Mouse (Mus musculus): ENCODE measurements around the gene Gm10974.
A peak's percentile ranks its signal among the peaks of the same experiment; 100 is the strongest.

Gene Gm10974

GRCm38 (mm10) chr7:66405951-66406721 lies 40.4 kb downstream of the Gm10974 start:
- DNase-seq (ENCODE audit: low spot score in 2 of 2): no peak

- DNase-seq (ENCODE audit: low spot score in 2 of 2): no peak
Measured at GRCm38 (mm10) chr7:66406971-66407370, 41.3 kb downstream of the Gm10974 start.

DNA sequence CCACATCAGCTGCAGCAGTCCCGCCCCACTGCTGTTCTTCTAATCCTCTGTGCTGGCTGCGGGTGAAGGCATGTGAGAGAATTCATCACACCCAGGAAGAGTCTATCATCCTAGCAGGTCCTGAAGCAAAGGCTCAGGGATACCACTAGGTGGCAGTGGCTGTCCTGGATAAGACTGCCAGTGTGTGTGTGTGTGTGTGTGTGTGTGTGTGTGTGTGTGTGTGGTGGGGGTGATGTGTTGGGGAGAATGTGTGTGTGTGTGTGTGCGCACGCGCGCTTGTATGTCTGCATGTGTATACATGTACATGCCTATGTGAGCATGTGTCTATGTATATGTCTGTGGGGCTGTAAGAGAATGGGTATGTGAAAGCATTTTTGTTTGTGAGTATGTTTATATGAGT lies 43.7 kb downstream of the Gm10974 start:
- DNase-seq (ENCODE audit: low spot score in 2 of 2): peak; percentile 41 to 60

DNA sequence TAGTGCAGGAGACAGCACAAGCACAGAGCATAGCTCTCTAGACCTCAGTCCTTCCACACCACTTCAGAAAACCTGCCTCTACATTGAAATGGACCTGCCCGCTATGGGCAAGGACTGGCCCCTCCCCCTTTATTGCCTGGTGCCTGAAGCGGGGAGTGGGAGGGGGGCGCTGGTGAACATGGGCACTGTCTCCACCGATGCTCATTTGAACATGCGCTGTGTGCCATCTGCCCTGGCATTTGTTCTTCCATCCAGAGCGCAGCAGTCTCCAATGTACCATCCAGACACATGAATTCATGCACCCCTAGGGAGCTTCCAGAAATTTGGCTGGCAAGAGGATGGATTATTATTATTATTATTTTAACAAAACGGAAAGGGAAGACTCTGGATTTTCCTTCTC lies 47.4 kb downstream of the Gm10974 start:
- no peak for DNase-seq (ENCODE audit: low spot score in 2 of 2)

GRCm38 (mm10) chr7:66416829-66417228 lies 51.1 kb downstream of the Gm10974 start:
- DNase-seq (ENCODE audit: low spot score in 2 of 2): no peak

DNA sequence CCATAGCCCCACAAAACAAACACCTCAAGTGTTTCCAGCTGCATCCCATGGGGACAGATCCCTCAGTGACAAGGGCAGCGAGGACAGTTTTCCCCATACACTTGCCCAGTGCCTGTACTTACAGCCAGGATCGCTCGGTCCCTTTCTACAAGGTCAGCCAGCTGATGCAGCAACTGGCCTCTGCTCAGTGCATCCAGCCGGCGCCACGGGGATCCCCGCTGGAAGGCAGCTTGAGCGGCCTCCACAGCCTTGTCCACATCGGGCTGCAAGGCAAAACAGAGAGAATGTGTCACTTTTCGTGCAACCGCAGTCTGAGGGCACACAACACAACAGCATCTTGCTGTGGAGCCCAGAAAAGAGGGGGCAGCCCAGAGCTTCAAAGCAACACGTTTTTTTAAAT lies 53.3 kb downstream of the Gm10974 start:
- DNase-seq (ENCODE audit: low spot score in 2 of 2): no peak

GRCm38 (mm10) chr7:66421903-66422302 lies 56.2 kb downstream of the Gm10974 start:
- DNase-seq (ENCODE audit: low spot score in 2 of 2): no peak

DNA sequence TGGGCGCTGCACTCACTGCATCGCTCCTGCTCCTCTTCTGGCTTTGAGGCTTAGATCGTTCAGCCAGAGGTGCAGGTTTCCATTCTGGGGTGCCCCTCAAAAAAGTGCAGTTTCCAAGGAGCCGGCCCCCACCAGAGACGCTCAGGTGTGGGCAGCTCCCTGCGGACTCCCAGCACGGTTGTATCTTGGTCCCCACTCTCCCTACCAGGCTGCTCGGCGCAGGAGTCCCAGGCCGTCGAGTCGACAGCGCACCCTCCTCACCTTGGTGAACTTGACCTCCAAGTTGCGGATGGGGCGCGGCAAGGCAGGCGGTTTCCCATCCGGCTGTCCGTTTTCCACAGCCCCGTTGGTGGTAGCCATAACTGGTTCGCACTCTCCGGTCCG lies 61.3 kb downstream of the Gm10974 start:
- DNase-seq (ENCODE audit: low spot score in 2 of 2): no peak

DNA sequence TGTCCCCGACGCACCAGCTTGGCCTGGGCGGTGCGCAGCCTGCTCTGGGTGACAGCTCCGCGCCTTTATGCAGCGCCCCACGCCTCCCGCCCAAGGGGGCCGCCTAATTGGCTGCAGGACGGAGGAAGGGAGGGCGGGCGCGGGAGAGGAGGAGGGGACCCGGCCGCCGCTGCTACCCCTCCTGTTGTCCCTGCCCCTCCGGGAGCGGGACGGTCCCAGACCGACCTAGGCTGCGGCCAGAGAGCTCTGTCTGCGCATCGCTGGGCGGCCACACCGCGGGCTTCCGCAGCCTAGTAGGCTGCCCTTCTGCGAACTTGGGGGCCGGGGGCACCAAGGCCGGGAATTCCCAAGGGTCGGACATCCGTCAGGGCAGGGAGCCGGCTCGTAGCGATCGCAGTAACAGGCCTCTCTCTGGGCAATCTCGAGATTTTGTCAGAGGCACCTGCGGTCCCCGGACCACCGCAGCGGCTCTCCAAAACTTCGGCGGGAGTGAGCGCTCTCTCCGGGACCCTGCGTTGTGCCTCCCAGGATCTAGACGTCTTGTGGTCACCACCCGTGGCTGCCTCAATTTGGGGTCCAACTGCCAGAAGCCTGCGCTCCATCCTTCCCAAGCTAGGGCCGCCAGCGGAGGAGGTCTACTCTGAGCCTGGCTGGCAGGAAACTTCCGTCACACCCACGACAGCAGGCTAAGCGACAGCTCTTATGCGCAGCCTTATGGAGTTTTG lies 61.9 kb downstream of the Gm10974 start, which contains the start of gene Aldh1a3:
TSS of gene Aldh1a3 (minus strand) at position 81 of the 725 bp plus-strand sequence.
- DNase-seq (ENCODE audit: low spot score in 2 of 2): peak in 1 of 2 experiments; percentile 48

- DNase-seq (ENCODE audit: low spot score in 2 of 2): peak; percentile 76 to 83
Measured at GRCm38 (mm10) chr7:66434453-66434935, 68.8 kb downstream of the Gm10974 start.
